Mouse (Mus musculus) forebrain, embryonic 13.5 days (tissue): ENCODE measurements around the gene Ripor3. TPM values are rescaled to one million over a fixed set of nuclear protein-coding genes. Genes with fewer than 3 reads are reported as not detected.

Experiments used
- ATAC-seq: fragments of 200-750 bp; cut with Nextera tagmentation; 2 replicates; pipeline ENCODE4 v1.8.0; 2017
- H3K27ac ChIP-seq: fragments of 300-500 bp; sonication (generic); 2 replicates; pipeline ENCODE4 v1.5.1; 2015; ENCODE audit warnings: inconsistent platforms, mild to moderate bottlenecking, moderate library complexity
- H3K27me3 ChIP-seq: fragments of 300-500 bp; sonication (generic); 2 replicates; pipeline ENCODE4 v1.6.1; 2015; ENCODE audit warnings: mild to moderate bottlenecking, inconsistent platforms
- H3K36me3 ChIP-seq: fragments of 300-500 bp; sonication (generic); 2 replicates; pipeline ENCODE4 v1.6.1; 2015; ENCODE audit warnings: mild to moderate bottlenecking, inconsistent platforms; ENCODE audit not compliant: poor library complexity, severe bottlenecking
- H3K4me1 ChIP-seq: fragments of 300-500 bp; sonication (generic); 2 replicates; pipeline ENCODE4 v1.6.1; 2015; ENCODE audit warnings: inconsistent platforms
- H3K4me2 ChIP-seq: fragments of 300-500 bp; sonication (generic); 2 replicates; pipeline ENCODE4 v1.6.1; 2015; ENCODE audit warnings: inconsistent platforms, mild to moderate bottlenecking, moderate library complexity
- H3K4me3 ChIP-seq: fragments of 300-500 bp; sonication (generic); 2 replicates; pipeline ENCODE4 v1.5.1; 2015; ENCODE audit warnings: mild to moderate bottlenecking, inconsistent platforms
- H3K9ac ChIP-seq: fragments of 300-500 bp; sonication (generic); 2 replicates; pipeline ENCODE4 v1.6.1; 2015; ENCODE audit warnings: mild to moderate bottlenecking, inconsistent platforms
- H3K9me3 ChIP-seq: fragments of 300-500 bp; sonication (generic); replicated peaks from 2 replicates; pipeline ENCODE4 v1.6.1; 2016; ENCODE audit warnings: inconsistent platforms
- WGBS: fragments of 180-500 bp; shearing (Covaris S2); methylation state at CpG from one replicate; pipeline ENCODE4 v1.1.7; 2015; 5-methylcytosine and 5-hydroxymethylcytosine counted together
- polyA plus RNA-seq: library from polyadenylated mRNA; unstranded; fragments of >200 nt; fragmentation: Nextera tagmentation; extraction: Ambion mirVana; gene quantifications from 2 replicates; pipeline ENCODE4 v1.2.1, GENCODE M21; 2015

The Ripor3 gene
- polyA plus RNA-seq, 1 experiment from 2014 or later: 0.19 TPM

- no peak overlapping the region for H3K9ac ChIP-seq
- WGBS: 86% methylated on average over 7 of the region's 7 CpGs
- no peak overlapping the region for H3K4me3 ChIP-seq
- H3K9me3 ChIP-seq: no peaks in the 10 kb centered on the region
- H3K27ac ChIP-seq: no peak overlapping the region
- no peak for ATAC-seq
- peaks cover 24% of the 10 kb centered on the region for H3K4me1 ChIP-seq
- H3K27me3 ChIP-seq: no peaks in the 10 kb centered on the region
- no peak overlapping the region for H3K4me2 ChIP-seq
- H3K36me3 ChIP-seq: peaks cover 27% of the 10 kb centered on the region
These were observed 50.4 kb downstream of the Ripor3 start for GRCm38 (mm10) chr2:167959996-167960395.

- Histone ChIP-seq H3K4me3 (no peak overlapping the region), H3K9me3 (no peaks in the 10 kb centered on the region), H3K36me3 (peaks cover 21% of the 10 kb centered on the region), H3K27ac (no peak overlapping the region), H3K4me2 (no peak overlapping the region), H3K4me1 (peaks cover 24% of the 10 kb centered on the region), H3K9ac (no peak overlapping the region), H3K27me3 (no peaks in the 10 kb centered on the region)
- no peak for ATAC-seq
- 81% methylated on average over 4 of the region's 4 CpGs for WGBS
These were observed 51.0 kb downstream of the Ripor3 start for GRCm38 (mm10) chr2:167959384-167959911.

DNA sequence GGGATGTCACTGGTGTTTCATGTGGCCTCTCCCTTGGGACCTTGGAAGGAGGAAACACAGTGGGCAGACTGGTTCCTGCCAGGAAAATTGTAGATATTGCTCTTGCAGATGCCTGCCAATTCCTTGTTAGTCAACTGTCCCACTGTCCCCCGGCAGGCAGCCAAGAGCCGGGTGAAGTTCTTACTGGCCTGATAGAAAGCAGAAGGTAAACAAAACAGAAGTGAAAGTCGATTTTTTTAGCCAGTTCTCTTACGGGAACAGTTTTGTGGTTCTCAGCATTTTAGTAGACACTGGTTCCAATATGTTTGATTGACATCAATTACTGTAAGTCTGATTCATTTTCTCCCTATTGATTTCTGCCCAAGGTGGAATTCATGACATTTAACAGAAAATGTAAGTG lies 51.6 kb downstream of the Ripor3 start:
- 83% methylated on average over 4 of the region's 4 CpGs for WGBS
- Histone ChIP-seq H3K4me1 (peaks cover 24% of the 10 kb centered on the region), H3K27ac (no peak overlapping the region), H3K27me3 (no peaks in the 10 kb centered on the region), H3K36me3 (peaks cover 15% of the 10 kb centered on the region), H3K9me3 (no peaks in the 10 kb centered on the region), H3K4me3 (no peak overlapping the region), H3K9ac (no peak overlapping the region), H3K4me2 (no peak overlapping the region)
- ATAC-seq: no peak

GRCm38 (mm10) chr2:167958082-167958788 lies 52.2 kb downstream of the Ripor3 start:
- WGBS: 50% methylated on average over 5 of the region's 5 CpGs
- Histone ChIP-seq H3K27me3 (no peaks in the 10 kb centered on the region), H3K4me3 (no peak overlapping the region), H3K9me3 (no peaks in the 10 kb centered on the region), H3K4me1 (peaks cover 24% of the 10 kb centered on the region), H3K4me2 (no peak overlapping the region), H3K36me3 (peaks cover 9% of the 10 kb centered on the region; the same call in 1 of the 2 replicates), H3K27ac (no peak overlapping the region), H3K9ac (no peak overlapping the region)
- no peak for ATAC-seq

DNA sequence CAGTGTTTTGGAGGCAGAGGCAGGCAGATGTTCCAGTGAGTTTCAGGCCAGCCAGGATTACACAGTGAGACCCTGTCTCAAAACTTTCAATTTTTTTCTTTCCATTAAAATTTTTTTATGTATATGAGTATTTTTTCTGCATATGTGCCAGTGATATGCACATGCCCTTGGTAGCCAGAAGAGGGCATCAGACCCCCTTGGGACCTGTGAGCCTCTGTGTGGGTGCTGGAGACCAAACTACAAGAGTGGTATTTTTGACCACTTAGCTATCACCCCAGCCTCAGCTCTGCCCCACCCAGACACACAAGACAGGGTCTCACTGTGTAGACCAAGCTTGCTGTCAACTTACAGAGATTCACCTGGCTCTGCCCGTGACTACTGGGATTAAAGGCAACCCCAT lies 52.9 kb downstream of the Ripor3 start:
- no peak overlapping the region for H3K4me2 ChIP-seq
- H3K4me1 ChIP-seq: peaks cover 24% of the 10 kb centered on the region
- H3K9me3 ChIP-seq: no peaks in the 10 kb centered on the region
- no peak for ATAC-seq
- H3K36me3 ChIP-seq: peaks cover 11% of the 10 kb centered on the region; the same call in 1 of the 2 replicates
- H3K4me3 ChIP-seq: no peak overlapping the region
- WGBS: 93% methylated on average over 1 of the region's 1 CpGs
- H3K27ac ChIP-seq: no peak overlapping the region; the same call in 1 of the 2 replicates
- H3K27me3 ChIP-seq: no peaks in the 10 kb centered on the region
- H3K9ac ChIP-seq: no peak overlapping the region

DNA sequence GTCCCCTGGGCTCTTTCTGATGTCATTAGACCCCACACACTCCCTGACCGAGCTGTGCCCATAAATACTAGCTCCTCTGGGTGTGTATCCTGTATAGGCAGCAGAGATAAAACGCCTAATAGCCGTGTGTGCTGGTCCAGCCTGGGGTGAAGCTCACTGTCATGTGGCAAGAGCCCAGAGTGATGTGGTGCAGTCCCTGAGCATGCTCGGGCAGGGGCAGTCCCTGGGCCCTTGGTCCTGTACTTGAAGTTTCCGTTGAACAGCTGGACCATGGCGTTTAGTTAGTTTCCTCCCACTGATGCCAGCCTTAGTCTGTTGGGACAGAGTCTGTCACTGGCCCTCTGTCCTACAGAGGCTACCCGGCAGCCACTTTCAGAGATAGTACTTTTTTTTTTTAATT lies 55.5 kb downstream of the Ripor3 start:
- Histone ChIP-seq H3K36me3 (peaks cover 12% of the 10 kb centered on the region; the same call in 1 of the 2 replicates), H3K4me1 (peaks cover 17% of the 10 kb centered on the region), H3K27me3 (no peaks in the 10 kb centered on the region), H3K9ac (no peak overlapping the region), H3K27ac (no peak overlapping the region; the same call in 1 of the 2 replicates), H3K4me2 (no peak overlapping the region), H3K9me3 (no peaks in the 10 kb centered on the region), H3K4me3 (no peak overlapping the region)
- no peak for ATAC-seq
- 91% methylated on average over 7 of the region's 7 CpGs for WGBS

- peaks cover 12% of the 10 kb centered on the region; the same call in 1 of the 2 replicates for H3K36me3 ChIP-seq
- no peak overlapping the region for H3K4me2 ChIP-seq
- no peaks in the 10 kb centered on the region for H3K9me3 ChIP-seq
- no peak for ATAC-seq
- H3K9ac ChIP-seq: no peak overlapping the region
- no peak overlapping the region for H3K4me3 ChIP-seq
- H3K27me3 ChIP-seq: no peaks in the 10 kb centered on the region
- H3K4me1 ChIP-seq: peaks cover 16% of the 10 kb centered on the region
- 95% methylated on average over 10 of the region's 10 CpGs for WGBS
- no peak overlapping the region for H3K27ac ChIP-seq
These were observed 56.6 kb downstream of the Ripor3 start for GRCm38 (mm10) chr2:167953819-167954218.

DNA sequence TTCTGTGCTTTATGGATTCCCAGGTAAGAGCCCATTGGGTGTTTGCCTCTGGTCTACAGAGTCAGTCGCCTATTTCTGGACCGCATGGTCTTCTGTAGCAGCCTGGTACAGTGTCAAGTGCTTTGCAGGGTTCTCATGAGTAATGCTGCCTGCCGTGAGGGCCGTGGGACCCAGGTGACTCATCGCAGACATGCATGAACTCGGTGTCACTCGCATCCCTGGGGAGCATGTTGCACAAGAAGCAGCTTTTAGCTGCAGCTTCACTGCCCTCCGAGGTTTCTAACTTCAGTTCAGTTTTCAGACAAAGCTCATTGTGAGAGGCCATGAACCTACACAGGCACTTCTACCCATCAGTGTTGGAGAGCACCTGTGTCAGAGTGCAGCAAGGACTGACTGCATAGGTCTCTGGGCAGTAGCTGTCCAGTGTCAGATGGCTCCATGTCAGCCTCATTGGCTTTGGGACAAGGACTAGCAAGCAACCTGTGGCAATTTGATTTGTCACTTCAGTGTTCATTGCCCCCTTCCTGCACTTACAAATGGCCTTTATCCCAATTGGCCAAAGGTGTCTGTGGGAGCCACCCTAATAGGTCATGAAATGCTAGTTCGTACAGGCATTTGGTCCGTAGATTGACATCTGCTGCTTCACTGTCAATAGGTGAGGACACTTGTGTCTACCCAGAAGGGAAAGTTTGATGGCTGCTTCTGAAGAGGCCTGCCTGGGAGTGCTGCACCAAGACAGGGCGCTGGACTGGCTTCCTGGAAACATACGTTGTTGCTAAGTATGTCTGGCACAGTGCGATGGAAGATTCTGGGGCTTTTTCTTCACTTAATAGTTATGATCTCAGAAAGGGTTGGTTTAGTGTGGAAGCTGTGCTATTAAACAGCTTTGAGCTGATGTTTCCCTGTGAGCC lies 58.9 kb downstream of the Ripor3 start:
- Histone ChIP-seq H3K4me2 (no peak overlapping the region), H3K4me3 (no peak overlapping the region), H3K27me3 (no peaks in the 10 kb centered on the region), H3K9me3 (no peaks in the 10 kb centered on the region), H3K9ac (no peak overlapping the region), H3K4me1 (peaks cover 18% of the 10 kb centered on the region), H3K36me3 (peaks cover 4% of the 10 kb centered on the region; the same call in 1 of the 2 replicates), H3K27ac (no peak overlapping the region)
- no peak for ATAC-seq
- WGBS: 92% methylated on average over 13 of the region's 13 CpGs

- Histone ChIP-seq H3K36me3 (peaks cover 4% of the 10 kb centered on the region; the same call in 1 of the 2 replicates), H3K27me3 (no peaks in the 10 kb centered on the region), H3K27ac (no peak overlapping the region), H3K9ac (no peak overlapping the region), H3K4me3 (no peak overlapping the region), H3K9me3 (no peaks in the 10 kb centered on the region), H3K4me1 (peaks cover 20% of the 10 kb centered on the region), H3K4me2 (no peak overlapping the region)
- 95% methylated on average over 6 of the region's 6 CpGs for WGBS
- ATAC-seq: no peak
These were observed 59.7 kb downstream of the Ripor3 start for GRCm38 (mm10) chr2:167950681-167951080.

- H3K27ac ChIP-seq: no peak overlapping the region
- H3K4me2 ChIP-seq: no peak overlapping the region
- 72% methylated on average over 2 of the region's 2 CpGs for WGBS
These were observed 60.6 kb downstream of the Ripor3 start for GRCm38 (mm10) chr2:167949808-167950207.

GRCm38 (mm10) chr2:167949250-167949649 lies 61.2 kb downstream of the Ripor3 start:
- no peak overlapping the region for H3K4me3 ChIP-seq
- H3K9me3 ChIP-seq: no peaks in the 10 kb centered on the region
- no peak overlapping the region for H3K27ac ChIP-seq
- H3K27me3 ChIP-seq: no peaks in the 10 kb centered on the region
- ATAC-seq: no peak
- H3K4me1 ChIP-seq: peaks cover 29% of the 10 kb centered on the region
- 81% methylated on average over 6 of the region's 6 CpGs for WGBS
- no peak overlapping the region for H3K4me2 ChIP-seq
- H3K36me3 ChIP-seq: peaks cover 4% of the 10 kb centered on the region; the same call in 1 of the 2 replicates
- no peak overlapping the region for H3K9ac ChIP-seq

More at GRCm38 (mm10) chr2:167949808-167950207, 60.6 kb downstream of the Ripor3 start:
- H3K36me3 ChIP-seq: peaks cover 4% of the 10 kb centered on the region; the same call in 1 of the 2 replicates
- H3K27me3 ChIP-seq: no peaks in the 10 kb centered on the region
- H3K4me3 ChIP-seq: no peak overlapping the region
- H3K9ac ChIP-seq: no peak overlapping the region
- H3K4me1 ChIP-seq: peaks cover 23% of the 10 kb centered on the region
- H3K9me3 ChIP-seq: no peaks in the 10 kb centered on the region
- no peak for ATAC-seq

- 81% methylated on average over 13 of the region's 13 CpGs for WGBS
- Histone ChIP-seq H3K36me3 (peaks cover 4% of the 10 kb centered on the region; the same call in 1 of the 2 replicates), H3K9ac (no peak overlapping the region), H3K9me3 (no peaks in the 10 kb centered on the region), H3K4me2 (no peak overlapping the region), H3K4me3 (no peak overlapping the region), H3K27me3 (no peaks in the 10 kb centered on the region), H3K4me1 (peaks cover 36% of the 10 kb centered on the region), H3K27ac (no peak overlapping the region)
- no peak for ATAC-seq
These were observed 61.9 kb downstream of the Ripor3 start for GRCm38 (mm10) chr2:167948557-167948956.
